Mouse (Mus musculus) CD8-positive naive resting alpha-beta T cell, adult 2 months (primary cell): ENCODE data around the gene Dusp18.

Source experiments
- DNase-seq, 2 experiments: peaks; one replicate each; pipeline ENCODE4 v3.0.0; 2022; ENCODE audit warnings: low read depth in 2 of 2, low spot score in 2 of 2

Gene Dusp18

GRCm38 (mm10) chr11:3922731-3923130 is 27.7 kb downstream of the Dusp18 start:
- DNase-seq: no peak

GRCm38 (mm10) chr11:3925916-3926315 is 30.9 kb downstream of the Dusp18 start:
- DNase-seq: no peak

GRCm38 (mm10) chr11:3930019-3930418 is 35.0 kb downstream of the Dusp18 start:
- DNase-seq: no peak

- DNase-seq: no peak
These were observed 35.9 kb downstream of the Dusp18 start for GRCm38 (mm10) chr11:3930931-3931330.

- DNase-seq: peak; percentile 43 to 61
These were observed 36.6 kb downstream of the Dusp18 start, which contains the start of gene Tcn2 for GRCm38 (mm10) chr11:3931511-3932211. TSS of gene Tcn2 (minus strand) at chr11:3932159.

GRCm38 (mm10) chr11:3933756-3934285 is 38.8 kb downstream of the Dusp18 start:
- no peak for DNase-seq

GRCm38 (mm10) chr11:3935135-3935534 is 40.1 kb downstream of the Dusp18 start:
- no peak for DNase-seq

GRCm38 (mm10) chr11:3936318-3936717 is 41.3 kb downstream of the Dusp18 start:
- no peak for DNase-seq

- DNase-seq: no peak
These were observed 42.4 kb downstream of the Dusp18 start for GRCm38 (mm10) chr11:3937321-3937874.

- DNase-seq: no peak
These were observed 46.3 kb downstream of the Dusp18 start for GRCm38 (mm10) chr11:3941371-3941770.

GRCm38 (mm10) chr11:3946386-3946785 is 51.3 kb downstream of the Dusp18 start:
- no peak for DNase-seq
